Mouse (Mus musculus) forebrain, embryonic 13.5 days (tissue): ENCODE data around the gene Vmn2r86. TPM values are rescaled to one million over a fixed set of nuclear protein-coding genes. Genes with fewer than 3 reads are reported as not detected.

Experiments used
- polyA plus RNA-seq: library from polyadenylated mRNA; unstranded; fragments of >200 nt; fragmentation: Nextera tagmentation; extraction: Ambion mirVana; gene quantifications from 2 replicates; pipeline ENCODE4 v1.2.1, GENCODE M21; 2015

Gene Vmn2r86
- polyA plus RNA-seq, 1 experiment from 2014 or later, result not detected

Other genes with a start within 250 kb of the Vmn2r86 start
- not detected in 2 replicates for gene Olfr827, start 241.6 kb downstream of the Vmn2r86 start, polyA plus RNA-seq
- 4.4 and 4.7 TPM in 2 replicates for gene Neurod4, start 175.8 kb downstream of the Vmn2r86 start, polyA plus RNA-seq
- gene Tespa1, start 133.2 kb downstream of the Vmn2r86 start, polyA plus RNA-seq, result not detected in 2 replicates
- gene Vmn2r84, start 61.7 kb downstream of the Vmn2r86 start, polyA plus RNA-seq, result not detected in 2 replicates
- not detected in 2 replicates for gene Vmn2r85, start 26.3 kb downstream of the Vmn2r86 start, polyA plus RNA-seq
- gene Vmn2r87, start 41.3 kb upstream of the Vmn2r86 start, polyA plus RNA-seq, result 0.06 TPM in 1 of 2 replicates, not detected in the other